Mouse (Mus musculus) lung, postnatal 0 days (tissue): Measurements from ENCODE around the gene Zfp36. TPM values are rescaled to one million over a fixed set of nuclear protein-coding genes. Genes with fewer than 3 reads are reported as not detected.

Experiments
- ATAC-seq: fragments of 200-750 bp; cut with Nextera tagmentation; 2 replicates; pipeline ENCODE4 v1.8.0; 2017; ENCODE audit warnings: moderate library complexity
- DNase-seq: peaks from one replicate; pipeline ENCODE4 v3.0.0-alpha.2; 2016; ENCODE audit warnings: low spot score
- H3K27ac ChIP-seq: fragments of 300-500 bp; sonication (generic); 2 replicates; pipeline ENCODE4 v1.5.1; 2014; ENCODE audit warnings: antibody characterized with exemption, mild to moderate bottlenecking, low read length, mixed read lengths
- H3K27me3 ChIP-seq: fragments of 300-500 bp; sonication (generic); replicated peaks from 2 replicates; pipeline ENCODE4 v1.6.1; 2014; ENCODE audit warnings: low read length, mixed read lengths; ENCODE audit not compliant: insufficient read depth
- H3K36me3 ChIP-seq: fragments of 300-500 bp; sonication (generic); 2 replicates; pipeline ENCODE4 v1.6.1; 2014; ENCODE audit warnings: low read length, mixed read lengths; ENCODE audit not compliant: insufficient read depth
- H3K4me1 ChIP-seq: fragments of 300-500 bp; sonication (generic); 2 replicates; pipeline ENCODE4 v1.6.1; 2014; ENCODE audit warnings: antibody characterized with exemption, low read depth, low read length, mixed read lengths; ENCODE audit not compliant: insufficient read depth
- H3K4me2 ChIP-seq: fragments of 300-500 bp; sonication (generic); replicated peaks from 2 replicates; pipeline ENCODE4 v1.6.1; 2014; ENCODE audit warnings: low read depth, mild to moderate bottlenecking, low read length, moderate library complexity, mixed read lengths
- H3K4me3 ChIP-seq: fragments of 300-500 bp; sonication (generic); 2 replicates; pipeline ENCODE4 v1.5.1; 2014; ENCODE audit warnings: low read depth, low read length
- H3K9ac ChIP-seq: fragments of 300-500 bp; sonication (generic); replicated peaks from 2 replicates; pipeline ENCODE4 v1.6.1; 2014; ENCODE audit warnings: low read depth, mild to moderate bottlenecking
- H3K9me3 ChIP-seq: fragments of 300-500 bp; sonication (generic); 2 replicates; pipeline ENCODE4 v1.6.1; 2016; ENCODE audit warnings: low read length, mixed read lengths
- CTCF ChIP-seq: IDR thresholded peaks from 2 replicates; pipeline ENCODE4 v1.5.1; 2016; ENCODE audit warnings: antibody characterized with exemption, mild to moderate bottlenecking
- EP300 ChIP-seq: IDR thresholded peaks from 2 replicates; pipeline ENCODE4 v1.6.1; 2016; ENCODE audit warnings: antibody characterized with exemption, mild to moderate bottlenecking, control low read depth
- WGBS: fragments of 180-500 bp; shearing (Covaris S2); extraction: QIAGEN DNeasy Blood & Tissue Kit; methylation state at CpG from one replicate; pipeline ENCODE4 v1.1.7; 2014; 5-methylcytosine and 5-hydroxymethylcytosine counted together
- polyA plus RNA-seq: library from polyadenylated mRNA; unstranded; fragments of >200 nt; fragmentation: Nextera tagmentation; extraction: Ambion mirVana; gene quantifications from 2 replicates; pipeline ENCODE4 v1.2.1, GENCODE M21; 2015

Zfp36 gene
- polyA plus RNA-seq, 1 experiment from 2014 or later = 48.3 TPM

DNA sequence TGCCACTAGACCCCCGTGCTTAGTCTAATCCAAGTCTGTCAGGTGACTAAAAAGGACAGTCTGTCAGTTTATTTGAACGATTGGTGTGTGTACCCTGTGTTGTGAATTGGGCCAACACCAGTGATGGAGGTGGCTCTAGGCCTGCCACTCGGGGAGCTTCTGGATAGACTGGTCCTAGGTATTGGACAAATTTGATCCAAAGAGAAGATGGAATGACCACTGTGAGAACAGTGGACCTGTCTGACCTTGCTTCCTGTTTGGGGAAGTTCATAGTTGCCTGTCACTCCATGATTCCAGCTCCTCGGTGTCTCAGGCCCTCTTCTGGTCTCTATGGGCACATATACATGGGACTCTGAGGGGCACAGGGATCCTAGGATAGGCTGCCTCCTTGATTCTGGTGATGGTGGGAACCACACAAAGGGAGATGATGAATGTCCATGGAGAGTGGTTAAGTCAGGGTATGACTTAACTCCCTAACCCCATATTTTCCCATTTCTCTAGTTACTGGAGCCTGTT, 28.3 kb downstream of the Zfp36 start:
- H3K27me3 ChIP-seq = no peaks in the 10 kb centered on the region
- ATAC-seq (no peak), DNase-seq (no peak)
- no peak overlapping the region for H3K27ac ChIP-seq
- 18% methylated on average over 4 of the region's 4 CpGs for WGBS
- H3K4me2 ChIP-seq = peak overlapping the region; percentile 89
- H3K9me3 ChIP-seq = no peaks in the 10 kb centered on the region
- TF ChIP-seq CTCF (peak; percentile 23), EP300 (no peak)
- H3K4me3 ChIP-seq = peak overlapping the region; percentile 88
- 0 out of 2 replicates have a peak, but pooled peaks cover 6% of the 10 kb centered on the region for H3K36me3 ChIP-seq
- H3K9ac ChIP-seq = peak overlapping the region; percentile 96
- H3K4me1 ChIP-seq = peaks cover 13% of the 10 kb centered on the region

- peak within 1 kb of the TSS; percentile 88 for H3K4me3 ChIP-seq
- TF ChIP-seq CTCF = no peak
- TF ChIP-seq EP300 = no peak
- peak within 1 kb of the TSS; percentile 89 for H3K4me2 ChIP-seq
- H3K27ac ChIP-seq = peak within 1 kb of the TSS; percentile 90
- ATAC-seq (peak; percentile 97), DNase-seq (peak; percentile 99)
- 0 out of 2 replicates have a peak, but pooled peaks cover 6% of the 10 kb centered on the region for H3K36me3 ChIP-seq
- peak within 1 kb of the TSS; percentile 96 for H3K9ac ChIP-seq
- WGBS = 1% methylated on average over 44 of the region's 50 CpGs
- peaks cover 12% of the 10 kb centered on the region; the same call in 1 of the 2 replicates for H3K4me1 ChIP-seq
- H3K27me3 ChIP-seq = no peaks in the 10 kb centered on the region
- H3K9me3 ChIP-seq = no peaks in the 10 kb centered on the region
These were observed 29.7 kb downstream of the Zfp36 start, which contains the start of gene Rps16 for GRCm38 (mm10) chr7:28350155-28350883. Gene Rps16, plus strand, starts transcription at chr7:28350652.

GRCm38 (mm10) chr7:28348601-28349000, 31.5 kb downstream of the Zfp36 start:
- Histone ChIP-seq H3K4me1 (peaks cover 12% of the 10 kb centered on the region; the same call in 1 of the 2 replicates), H3K4me2 (no peak overlapping the region), H3K27ac (no peak overlapping the region), H3K27me3 (no peaks in the 10 kb centered on the region), H3K4me3 (no peak overlapping the region), H3K9me3 (no peaks in the 10 kb centered on the region), H3K36me3 (0 out of 2 replicates have a peak, but pooled peaks cover 5% of the 10 kb centered on the region), H3K9ac (no peak overlapping the region)
- WGBS = 78% methylated on average over 7 of the region's 7 CpGs
- DNase-seq (no peak), ATAC-seq (no peak)
- TF ChIP-seq CTCF (peak; percentile 38), EP300 (no peak)

- TF ChIP-seq EP300 (no peak), CTCF (no peak)
- Histone ChIP-seq H3K27ac (no peak overlapping the region), H3K27me3 (no peaks in the 10 kb centered on the region), H3K4me2 (no peak overlapping the region), H3K4me3 (no peak overlapping the region), H3K9me3 (no peaks in the 10 kb centered on the region), H3K9ac (no peak overlapping the region), H3K36me3 (no peaks in the 10 kb centered on the region), H3K4me1 (peaks cover 12% of the 10 kb centered on the region; the same call in 1 of the 2 replicates)
- no peak for ATAC-seq
- WGBS = 25% methylated on average over 3 of the region's 3 CpGs
- peak; percentile 82 for DNase-seq
These were observed 32.3 kb downstream of the Zfp36 start for GRCm38 (mm10) chr7:28347746-28348145.

DNA sequence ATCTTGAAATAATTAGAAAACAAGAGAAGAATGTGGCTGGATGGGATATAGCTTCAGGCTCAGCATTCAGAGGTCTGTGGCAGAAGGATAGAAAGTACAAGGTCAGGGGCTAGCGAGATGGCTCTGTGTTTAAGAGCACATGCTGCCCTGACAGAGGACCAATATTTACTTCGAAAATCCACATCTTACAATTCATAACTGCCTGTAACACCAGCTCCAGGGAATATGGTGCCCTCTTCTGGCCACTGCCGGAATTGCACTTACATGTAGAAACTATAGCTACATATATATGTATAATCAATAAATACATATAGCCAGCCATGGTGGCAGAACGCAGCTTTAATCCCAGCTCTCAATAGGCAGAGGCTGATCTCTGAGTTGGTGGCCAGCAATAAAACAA, 35.4 kb downstream of the Zfp36 start:
- no peaks in the 10 kb centered on the region for H3K36me3 ChIP-seq
- DNase-seq (peak; percentile 67), ATAC-seq (0 out of 2 replicates have a peak, but pooled peaks have one; percentile 16)
- H3K9me3 ChIP-seq = no peaks in the 10 kb centered on the region
- no peaks in the 10 kb centered on the region for H3K27me3 ChIP-seq
- TF ChIP-seq CTCF (peak; percentile 91), EP300 (no peak)
- H3K4me3 ChIP-seq = no peak overlapping the region
- H3K27ac ChIP-seq = no peak overlapping the region
- H3K4me1 ChIP-seq = 0 out of 2 replicates have a peak, but pooled peaks cover under 1% of the 10 kb centered on the region
- no peak overlapping the region for H3K4me2 ChIP-seq
- under 1% methylated on average over 4 of the region's 4 CpGs for WGBS
- no peak overlapping the region for H3K9ac ChIP-seq

- Histone ChIP-seq H3K4me2 (no peak overlapping the region), H3K4me3 (no peak overlapping the region), H3K4me1 (no peaks in the 10 kb centered on the region), H3K36me3 (no peaks in the 10 kb centered on the region), H3K9me3 (no peaks in the 10 kb centered on the region), H3K27me3 (no peaks in the 10 kb centered on the region), H3K27ac (peak overlapping the region; percentile 45), H3K9ac (no peak overlapping the region)
- TF ChIP-seq CTCF (no peak), EP300 (no peak)
- no peak for ATAC-seq
- WGBS = 34% methylated on average over 7 of the region's 7 CpGs
- no peak for DNase-seq
These were observed 38.7 kb downstream of the Zfp36 start for GRCm38 (mm10) chr7:28341381-28341780.
